Mouse (Mus musculus) embryonic fibroblast, embryonic 13.5 days (primary cell): ENCODE data around the gene Ykt6.

Source experiments
- CTCF ChIP-seq: IDR thresholded peaks from 2 replicates; pipeline ENCODE4 v1.5.1; 2011; ENCODE audit warnings: mild to moderate bottlenecking, control low read depth, low read length, moderate library complexity, borderline replicate concordance; ENCODE audit not compliant: insufficient read depth
- POLR2A ChIP-seq: IDR thresholded peaks from 2 replicates; pipeline ENCODE4 v1.6.1; 2011; ENCODE audit warnings: low read depth, mild to moderate bottlenecking, control low read depth, low read length, moderate library complexity

- TF ChIP-seq POLR2A: no peak
- TF ChIP-seq CTCF: no peak
These were observed 38.7 kb downstream of the Ykt6 start for GRCm38 (mm10) chr11:5994212-5994611.
